Mouse (Mus musculus): ENCODE data around the gene Cfap61. TPM values are rescaled to one million over a fixed set of nuclear protein-coding genes. Genes with fewer than 3 reads are reported as not detected.

Gene Cfap61
- polyA plus RNA-seq, 2 experiments = not detected

DNA sequence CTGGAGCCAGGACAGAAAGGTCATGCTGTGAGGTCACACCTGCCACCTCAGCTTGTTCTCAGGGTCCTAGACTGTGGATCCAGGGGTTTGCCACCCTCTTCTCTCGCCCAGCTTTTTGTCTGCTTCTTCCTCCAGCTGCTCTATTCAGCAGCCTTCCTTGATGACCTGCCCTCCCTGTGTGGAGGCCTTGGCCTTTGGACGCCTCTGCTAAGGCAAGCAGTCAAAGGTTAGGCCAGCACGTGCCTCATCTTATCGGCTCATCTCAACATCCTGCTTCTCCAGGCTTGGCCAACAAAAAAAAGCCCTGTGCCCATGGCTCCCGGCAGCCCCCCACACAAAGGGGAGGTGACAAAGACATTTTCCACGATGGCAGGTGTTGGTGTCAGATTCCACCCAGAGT, 313.0 kb downstream of the Cfap61 start:
- no peaks in the 10 kb centered on the region for H3K4me1 ChIP-seq (replicated peaks; ENCODE audit: control insufficient read depth in 2 of 2, insufficient read depth in 2 of 2, low read length in 1 of 2)
- H3K27ac ChIP-seq = no peak overlapping the region
- H3K9ac ChIP-seq (replicated peaks) = no peak overlapping the region
- no peak overlapping the region for H3K4me3 ChIP-seq (ENCODE audit: insufficient read depth in 1 of 2, low read depth in 2 of 2, low read length in 2 of 2)
- WGBS (ENCODE audit: insufficient replicate concordance) = 34% methylated on average over 6 of the region's 6 CpGs
- TF ChIP-seq CTCF (IDR thresholded peaks at IDR 0.05; ENCODE audit: low read depth) = no peak
- no peak for TF ChIP-seq EP300 (IDR thresholded peaks at IDR 0.05; ENCODE audit: low read depth)
- H3K36me3 ChIP-seq (replicated peaks; ENCODE audit: control insufficient read depth, insufficient read depth, low read depth) = no peaks in the 10 kb centered on the region
- H3K9me3 ChIP-seq (ENCODE audit: control insufficient read depth, low read length) = no peaks in the 10 kb centered on the region
- H3K4me2 ChIP-seq (ENCODE audit: low read depth) = no peak overlapping the region
- H3K27me3 ChIP-seq (ENCODE audit: control insufficient read depth, insufficient read depth, low read length) = no peaks in the 10 kb centered on the region
- ATAC-seq (ENCODE audit: insufficient read depth) = no peak
- no peak for DNase-seq (ENCODE audit: low read depth in 3 of 3, low spot score in 3 of 3)

- no peaks in the 10 kb centered on the region for H3K27me3 ChIP-seq (ENCODE audit: control insufficient read depth, insufficient read depth, low read length)
- H3K4me3 ChIP-seq (ENCODE audit: insufficient read depth in 1 of 2, low read depth in 2 of 2, low read length in 2 of 2) = no peak overlapping the region
- WGBS (ENCODE audit: insufficient replicate concordance) = 60% methylated on average over 7 of the region's 7 CpGs
- no peaks in the 10 kb centered on the region for H3K36me3 ChIP-seq (replicated peaks; ENCODE audit: control insufficient read depth, insufficient read depth, low read depth)
- no peaks in the 10 kb centered on the region for H3K4me1 ChIP-seq (replicated peaks; ENCODE audit: control insufficient read depth in 2 of 2, insufficient read depth in 2 of 2, low read length in 1 of 2)
- H3K9me3 ChIP-seq (ENCODE audit: control insufficient read depth, low read length) = no peaks in the 10 kb centered on the region
- DNase-seq (ENCODE audit: low read depth in 3 of 3, low spot score in 3 of 3) (no peak), ATAC-seq (ENCODE audit: insufficient read depth) (no peak)
- TF ChIP-seq EP300 (IDR thresholded peaks at IDR 0.05; ENCODE audit: low read depth) (no peak), CTCF (IDR thresholded peaks at IDR 0.05; ENCODE audit: low read depth) (no peak)
- H3K4me2 ChIP-seq (ENCODE audit: low read depth) = no peak overlapping the region
- no peak overlapping the region for H3K9ac ChIP-seq (replicated peaks)
- no peak overlapping the region for H3K27ac ChIP-seq
Measured at GRCm38 (mm10) chr2:146249033-146249432, 314.4 kb downstream of the Cfap61 start.

DNA sequence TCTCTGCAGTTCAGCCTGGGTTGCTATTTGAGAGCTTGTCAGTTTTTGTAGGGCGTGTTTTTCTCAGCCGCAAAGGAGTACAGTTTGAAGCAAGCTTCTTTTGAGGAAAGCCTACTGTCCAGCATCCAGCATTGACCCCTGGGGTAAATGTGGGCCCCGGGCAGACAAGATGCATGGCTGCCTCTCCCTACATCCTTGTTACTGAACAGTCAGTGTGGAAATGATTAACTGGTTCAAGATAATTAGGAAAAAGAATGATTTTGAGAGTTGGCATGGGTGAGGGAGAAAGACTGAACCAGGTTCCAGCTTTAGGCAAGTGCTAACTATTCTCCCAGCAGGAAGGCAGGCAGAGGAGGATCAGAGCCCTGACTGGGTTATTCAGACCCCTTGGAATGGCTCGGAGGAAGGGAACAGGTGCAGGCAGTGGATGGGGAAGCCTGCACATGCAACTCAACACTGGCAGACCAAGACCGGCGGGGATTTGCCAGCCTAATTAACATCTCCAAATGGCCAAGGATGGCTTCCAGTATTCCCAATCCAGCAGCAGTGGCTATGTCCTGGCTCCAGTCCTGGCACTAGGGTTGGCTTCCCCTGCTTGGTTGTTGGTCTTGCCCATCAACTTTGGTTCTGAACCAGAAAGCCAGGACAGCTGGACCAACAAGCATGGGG, 315.8 kb downstream of the Cfap61 start:
- no peak overlapping the region for H3K27ac ChIP-seq
- H3K9ac ChIP-seq (replicated peaks) = no peak overlapping the region
- H3K4me3 ChIP-seq (ENCODE audit: insufficient read depth in 1 of 2, low read depth in 2 of 2, low read length in 2 of 2) = no peak overlapping the region
- no peaks in the 10 kb centered on the region for H3K4me1 ChIP-seq (replicated peaks; ENCODE audit: control insufficient read depth in 2 of 2, insufficient read depth in 2 of 2, low read length in 1 of 2)
- TF ChIP-seq CTCF (IDR thresholded peaks at IDR 0.05; ENCODE audit: low read depth) (no peak), EP300 (IDR thresholded peaks at IDR 0.05; ENCODE audit: low read depth) (no peak)
- DNase-seq (ENCODE audit: low read depth in 3 of 3, low spot score in 3 of 3) (no peak), ATAC-seq (ENCODE audit: insufficient read depth) (no peak)
- H3K9me3 ChIP-seq (ENCODE audit: control insufficient read depth, low read length) = no peaks in the 10 kb centered on the region
- 71% methylated on average over 6 of the region's 6 CpGs for WGBS (ENCODE audit: insufficient replicate concordance)
- no peaks in the 10 kb centered on the region for H3K36me3 ChIP-seq (replicated peaks; ENCODE audit: control insufficient read depth, insufficient read depth, low read depth)
- H3K27me3 ChIP-seq (ENCODE audit: control insufficient read depth, insufficient read depth, low read length) = no peaks in the 10 kb centered on the region
- no peak overlapping the region for H3K4me2 ChIP-seq (ENCODE audit: low read depth)

- DNase-seq (ENCODE audit: low read depth in 3 of 3, low spot score in 3 of 3) (no peak), ATAC-seq (ENCODE audit: insufficient read depth) (no peak)
- H3K9ac ChIP-seq (replicated peaks) = no peak overlapping the region
- TF ChIP-seq EP300 (IDR thresholded peaks at IDR 0.05; ENCODE audit: low read depth) (no peak), CTCF (IDR thresholded peaks at IDR 0.05; ENCODE audit: low read depth) (no peak)
- H3K27ac ChIP-seq = no peak overlapping the region
- no peak overlapping the region for H3K4me2 ChIP-seq (ENCODE audit: low read depth)
- WGBS (ENCODE audit: insufficient replicate concordance) = 61% methylated on average over 1 of the region's 1 CpGs
- no peaks in the 10 kb centered on the region for H3K27me3 ChIP-seq (ENCODE audit: control insufficient read depth, insufficient read depth, low read length)
- H3K36me3 ChIP-seq (replicated peaks; ENCODE audit: control insufficient read depth, insufficient read depth, low read depth) = no peaks in the 10 kb centered on the region
- H3K9me3 ChIP-seq (ENCODE audit: control insufficient read depth, low read length) = no peaks in the 10 kb centered on the region
- H3K4me1 ChIP-seq (replicated peaks; ENCODE audit: control insufficient read depth in 2 of 2, insufficient read depth in 2 of 2, low read length in 1 of 2) = no peaks in the 10 kb centered on the region
- no peak overlapping the region for H3K4me3 ChIP-seq (ENCODE audit: insufficient read depth in 1 of 2, low read depth in 2 of 2, low read length in 2 of 2)
Measured at GRCm38 (mm10) chr2:146254387-146254786, 319.8 kb downstream of the Cfap61 start.

- H3K27ac ChIP-seq = no peak overlapping the region
- no peak overlapping the region for H3K4me2 ChIP-seq (ENCODE audit: low read depth)
- no peak overlapping the region for H3K4me3 ChIP-seq (ENCODE audit: insufficient read depth in 1 of 2, low read depth in 2 of 2, low read length in 2 of 2)
- no peak for ATAC-seq (ENCODE audit: insufficient read depth)
- H3K4me1 ChIP-seq (replicated peaks; ENCODE audit: control insufficient read depth in 2 of 2, insufficient read depth in 2 of 2, low read length in 1 of 2) = no peaks in the 10 kb centered on the region
- H3K36me3 ChIP-seq (replicated peaks; ENCODE audit: control insufficient read depth, insufficient read depth, low read depth) = no peaks in the 10 kb centered on the region
- TF ChIP-seq CTCF (IDR thresholded peaks at IDR 0.05; ENCODE audit: low read depth) = no peak
- no peak for TF ChIP-seq EP300 (IDR thresholded peaks at IDR 0.05; ENCODE audit: low read depth)
- H3K9ac ChIP-seq (replicated peaks) = no peak overlapping the region
- no peaks in the 10 kb centered on the region for H3K27me3 ChIP-seq (ENCODE audit: control insufficient read depth, insufficient read depth, low read length)
- no peak for DNase-seq (ENCODE audit: low read depth in 3 of 3, low spot score in 3 of 3)
- no peaks in the 10 kb centered on the region for H3K9me3 ChIP-seq (ENCODE audit: control insufficient read depth, low read length)
Measured at GRCm38 (mm10) chr2:146255636-146256035, 321.1 kb downstream of the Cfap61 start.
